In genomic region chr7:71411293-71412011, GRCm38 (mm10) we compare ENCODE assay signal across 8 mouse cellular contexts.
A peak's percentile ranks its signal among the peaks of the same experiment; 100 is the strongest.
DNase-seq lines count a peak whose midpoint lies in the region; ATAC-seq and TF ChIP-seq lines count a peak whose summit lies in the region.

No protein-coding gene starts in this region.

- peak overlapping the region; percentile 44 for H3K4me3 ChIP-seq in heart, embryonic 15.5 days
- peak overlapping the region; percentile 11; the same call in 1 of the 2 replicates for H3K4me3 ChIP-seq in kidney, postnatal 0 days (replicated peaks; ENCODE audit: low read depth, low read length)
- H3K4me3 ChIP-seq in stomach, postnatal 0 days (ENCODE audit: low read depth, low read length), result peak overlapping the region; percentile 37

- DNase-seq in ZHBTc4 (ENCODE audit: low read depth, low spot score), result peak; percentile 28
- DNase-seq in embryo, embryonic 9.5 days (ENCODE audit: extremely low spot score), result peak; percentile 70
- peak; percentile 87 for DNase-seq in kidney, postnatal 0 days (ENCODE audit: low spot score)
- DNase-seq in lung, postnatal 25 days (ENCODE audit: low spot score), result peak; percentile 64
- peak; percentile 36 for DNase-seq in stomach, postnatal 0 days (ENCODE audit: low spot score)
- DNase-seq in right cerebral cortex, postnatal 4 days, result no peak
- no peak for DNase-seq in layer of hippocampus, adult 9-11 months

- 0 out of 2 replicates have a peak overlapping the region, but pooled peaks have one; percentile 0 for H3K9ac ChIP-seq in heart, embryonic 15.5 days
- peak overlapping the region; percentile 31; the same call in 1 of the 2 replicates for H3K9ac ChIP-seq in kidney, postnatal 0 days (ENCODE audit: low read depth, low read length)
- peak overlapping the region; percentile 27; the same call in 1 of the 2 replicates for H3K9ac ChIP-seq in stomach, postnatal 0 days (ENCODE audit: low read length)

- peak; percentile 82 for ATAC-seq in heart, embryonic 15.5 days (replicated peaks; ENCODE audit: insufficient number of reproducible peaks, insufficient read depth, low FRiP score, low read depth)
- ATAC-seq in kidney, postnatal 0 days (replicated peaks; ENCODE audit: low FRiP score, low read depth), result peak; percentile 61
- ATAC-seq in stomach, postnatal 0 days (ENCODE audit: low FRiP score, low TSS enrichment), result peak; percentile 68; the same call in 1 of the 2 replicates

- TF ChIP-seq CTCF in kidney, postnatal 0 days (IDR thresholded peaks at IDR 0.05; ENCODE audit: low read depth), result no peak
- no peak for TF ChIP-seq CTCF in stomach, postnatal 0 days (IDR thresholded peaks at IDR 0.05; ENCODE audit: low read depth)

- no peaks in the 10 kb centered on the region for H3K9me3 ChIP-seq in heart, embryonic 15.5 days (replicated peaks)
- no peaks in the 10 kb centered on the region for H3K9me3 ChIP-seq in kidney, postnatal 0 days (replicated peaks; ENCODE audit: low read length)
- no peaks in the 10 kb centered on the region for H3K9me3 ChIP-seq in stomach, postnatal 0 days (ENCODE audit: control insufficient read depth, low read length)

- no peaks in the 10 kb centered on the region for H3K36me3 ChIP-seq in heart, embryonic 15.5 days
- H3K36me3 ChIP-seq in kidney, postnatal 0 days (ENCODE audit: insufficient read depth, low read length), result no peaks in the 10 kb centered on the region
- H3K36me3 ChIP-seq in stomach, postnatal 0 days (ENCODE audit: control insufficient read depth, insufficient read depth, low read length), result no peaks in the 10 kb centered on the region

- no peaks in the 10 kb centered on the region for H3K27me3 ChIP-seq in heart, embryonic 15.5 days
- no peaks in the 10 kb centered on the region for H3K27me3 ChIP-seq in kidney, postnatal 0 days (ENCODE audit: insufficient read depth, low read length)
- no peaks in the 10 kb centered on the region for H3K27me3 ChIP-seq in stomach, postnatal 0 days (ENCODE audit: control insufficient read depth, insufficient read depth, low read length)

- peak overlapping the region; percentile 71 for H3K4me2 ChIP-seq in heart, embryonic 15.5 days
- peak overlapping the region; percentile 60 for H3K4me2 ChIP-seq in kidney, postnatal 0 days (ENCODE audit: low read length)
- H3K4me2 ChIP-seq in stomach, postnatal 0 days (replicated peaks; ENCODE audit: low read depth), result peak overlapping the region; percentile 62

- H3K27ac ChIP-seq in heart, embryonic 15.5 days, result peak overlapping the region; percentile 63
- H3K27ac ChIP-seq in kidney, postnatal 0 days, result peak overlapping the region; percentile 95
- H3K27ac ChIP-seq in stomach, postnatal 0 days (replicated peaks), result peak overlapping the region; percentile 58

- WGBS in heart, embryonic 15.5 days, result 3% methylated on average over 14 of the region's 14 CpGs
- 6% methylated on average over 14 of the region's 14 CpGs for WGBS in kidney, postnatal 0 days
- 12% methylated on average over 14 of the region's 14 CpGs for WGBS in stomach, postnatal 0 days

- H3K4me1 ChIP-seq in heart, embryonic 15.5 days (replicated peaks), result peaks cover 11% of the 10 kb centered on the region
- H3K4me1 ChIP-seq in kidney, postnatal 0 days (replicated peaks; ENCODE audit: insufficient read depth, low read length), result peaks cover 14% of the 10 kb centered on the region
- H3K4me1 ChIP-seq in stomach, postnatal 0 days (replicated peaks; ENCODE audit: control insufficient read depth, insufficient read depth), result no peaks in the 10 kb centered on the region

- TF ChIP-seq EP300 in stomach, postnatal 0 days (optimal IDR thresholded peaks at IDR 0.05), result no peak

Comparison
In these comparisons a context has a peak if more than half of its experiments do, and no peak if none do; other contexts are left out.
1. DNase-seq: peak in ZHBTc4 (single experiment), embryo, embryonic 9.5 days (single experiment), kidney, postnatal 0 days (single experiment), lung, postnatal 25 days (single experiment) and stomach, postnatal 0 days (single experiment); none in right cerebral cortex, postnatal 4 days (single experiment) and layer of hippocampus, adult 9-11 months (single experiment).
2. Peak in every context shown above with its lines, with median percentiles within 50 percentile points of each other: ATAC-seq, H3K27ac ChIP-seq, H3K4me2 ChIP-seq, H3K4me3 ChIP-seq and H3K9ac ChIP-seq.